Mouse (Mus musculus) limb, embryonic 14.5 days (tissue): Measurements from ENCODE around the gene A630089N07Rik. TPM values are rescaled to one million over a fixed set of nuclear protein-coding genes. Genes with fewer than 3 reads are reported as not detected.
A peak's percentile ranks its signal among the peaks of the same experiment; 100 is the strongest.

Experiments
- ATAC-seq: fragments of 200-750 bp; cut with Nextera tagmentation; 2 replicates; pipeline ENCODE4 v1.8.0; 2017; ENCODE audit warnings: low read depth, moderate number of reproducible peaks, moderate TSS enrichment; ENCODE audit not compliant: low FRiP score
- DNase-seq: peaks from one replicate; pipeline ENCODE4 v3.0.0-alpha.2; 2015; ENCODE audit warnings: low spot score
- H3K27ac ChIP-seq: fragments of 300-500 bp; sonication (generic); replicated peaks from 2 replicates; pipeline ENCODE4 v1.5.1; 2014; ENCODE audit warnings: low read depth, mild to moderate bottlenecking, low read length, moderate library complexity, mixed read lengths
- H3K27me3 ChIP-seq: fragments of 300-500 bp; sonication (generic); 2 replicates; pipeline ENCODE4 v1.6.1; 2014; ENCODE audit warnings: low read length, mixed read lengths; ENCODE audit not compliant: control insufficient read depth, insufficient read depth
- H3K36me3 ChIP-seq: fragments of 300-500 bp; sonication (generic); 2 replicates; pipeline ENCODE4 v1.6.1; 2014; ENCODE audit warnings: mild to moderate bottlenecking, low read length, moderate library complexity, mixed read lengths; ENCODE audit not compliant: control insufficient read depth, insufficient read depth
- H3K4me1 ChIP-seq: fragments of 300-500 bp; sonication (generic); 2 replicates; pipeline ENCODE4 v1.6.1; 2014; ENCODE audit warnings: antibody characterized with exemption, low read length, mixed read lengths; ENCODE audit not compliant: control insufficient read depth, insufficient read depth
- H3K4me2 ChIP-seq: fragments of 300-500 bp; sonication (generic); replicated peaks from 2 replicates; pipeline ENCODE4 v1.6.1; 2014; ENCODE audit warnings: low read depth, mild to moderate bottlenecking, low read length, moderate library complexity; ENCODE audit not compliant: severe bottlenecking
- H3K4me3 ChIP-seq: fragments of 300-500 bp; sonication (generic); replicated peaks from 2 replicates; pipeline ENCODE4 v1.5.1; 2014; ENCODE audit warnings: low read length
- H3K9ac ChIP-seq: fragments of 300-500 bp; sonication (generic); 2 replicates; pipeline ENCODE4 v1.6.1; 2014; ENCODE audit warnings: mild to moderate bottlenecking, low read depth, low read length, moderate library complexity; ENCODE audit not compliant: severe bottlenecking
- H3K9me3 ChIP-seq: fragments of 300-500 bp; sonication (generic); 2 replicates; pipeline ENCODE4 v1.6.1; 2016; ENCODE audit warnings: low read length; ENCODE audit not compliant: control insufficient read depth
- POLR2A ChIP-seq: fragments of 200-500 bp; IDR thresholded peaks from 2 replicates; pipeline ENCODE4 v1.8.0; 2012; ENCODE audit warnings: inconsistent platforms, mild to moderate bottlenecking, moderate library complexity, borderline replicate concordance; ENCODE audit not compliant: insufficient read depth, insufficient read length; ENCODE audit errors: extremely low read depth
- WGBS: fragments of 180-500 bp; shearing (Covaris S2); extraction: QIAGEN DNeasy Blood & Tissue Kit; methylation state at CpG from one replicate; pipeline ENCODE4 v1.1.7; 2014; 5-methylcytosine and 5-hydroxymethylcytosine counted together
- polyA plus RNA-seq, 2 experiments: library from polyadenylated mRNA; depleted of rRNA in 1 of 2; stranded (reverse) in 1 of 2; unstranded in 1 of 2; fragments of >200 nt; fragmentation: Nextera tagmentation in 1 of 2; extraction: Ambion mirVana in 1 of 2; gene quantifications; 2 replicates each; pipeline versions ENCODE4 v1.2.1 to v1.2.3; 2012 to 2014

Gene A630089N07Rik
- polyA plus RNA-seq, 2 experiments: 10.3 to 15.9 TPM

- H3K4me2 ChIP-seq: peak overlapping the region; percentile 70
- H3K27me3 ChIP-seq: no peaks in the 10 kb centered on the region
- peak overlapping the region; percentile 85 for H3K4me3 ChIP-seq
- no peak for TF ChIP-seq POLR2A
- no peaks in the 10 kb centered on the region for H3K9me3 ChIP-seq
- peak overlapping the region; percentile 99 for H3K27ac ChIP-seq
- peaks cover 3% of the 10 kb centered on the region; the same call in 1 of the 2 replicates for H3K4me1 ChIP-seq
- 14% methylated on average over 18 of the region's 36 CpGs for WGBS
- ATAC-seq (no peak), DNase-seq (no peak)
- 0 out of 2 replicates have a peak, but pooled peaks cover 2% of the 10 kb centered on the region for H3K36me3 ChIP-seq
- peak overlapping the region; percentile 88 for H3K9ac ChIP-seq
Observed at GRCm38 (mm10) chr16:97961381-97962150, 120.7 kb downstream of the A630089N07Rik start.

DNA sequence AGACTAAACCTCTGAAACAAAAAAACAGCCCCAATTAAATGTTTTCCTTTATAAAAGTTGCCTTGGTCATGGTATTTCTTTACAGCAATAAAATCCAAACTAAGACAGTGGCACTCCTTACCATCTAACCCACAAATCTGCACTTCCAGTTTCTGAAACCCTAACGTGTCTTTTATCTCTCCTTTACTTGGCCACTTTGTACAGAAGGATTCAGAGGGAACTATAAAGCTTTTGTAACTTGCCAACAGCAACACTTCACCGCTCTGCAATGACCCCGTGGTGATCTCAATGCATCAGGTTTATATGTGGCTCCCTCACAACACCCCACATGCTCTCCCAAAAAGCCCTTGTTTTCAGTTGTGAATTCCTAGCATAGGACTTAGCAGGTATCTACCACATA, 121.9 kb downstream of the A630089N07Rik start:
- no peak overlapping the region for H3K4me3 ChIP-seq
- TF ChIP-seq POLR2A: no peak
- ATAC-seq: no peak
- no peaks in the 10 kb centered on the region for H3K9me3 ChIP-seq
- H3K27ac ChIP-seq: no peak overlapping the region
- peaks cover 13% of the 10 kb centered on the region; the same call in 1 of the 2 replicates for H3K36me3 ChIP-seq
- no peak overlapping the region for H3K9ac ChIP-seq
- no peak overlapping the region for H3K4me2 ChIP-seq
- H3K4me1 ChIP-seq: peaks cover 3% of the 10 kb centered on the region; the same call in 1 of the 2 replicates
- no peak for DNase-seq
- WGBS: 94% methylated on average over 3 of the region's 3 CpGs
- no peaks in the 10 kb centered on the region for H3K27me3 ChIP-seq

GRCm38 (mm10) chr16:97958401-97958973, 123.8 kb downstream of the A630089N07Rik start:
- H3K4me3 ChIP-seq: no peak overlapping the region
- no peak overlapping the region for H3K4me2 ChIP-seq
- no peaks in the 10 kb centered on the region for H3K27me3 ChIP-seq
- H3K27ac ChIP-seq: no peak overlapping the region
- ATAC-seq (no peak), DNase-seq (no peak)
- H3K36me3 ChIP-seq: peaks cover 28% of the 10 kb centered on the region; the same call in 1 of the 2 replicates
- no peaks in the 10 kb centered on the region for H3K9me3 ChIP-seq
- peaks cover 3% of the 10 kb centered on the region; the same call in 1 of the 2 replicates for H3K4me1 ChIP-seq
- H3K9ac ChIP-seq: no peak overlapping the region
- no peak for TF ChIP-seq POLR2A

- DNase-seq (no peak), ATAC-seq (no peak)
- Histone ChIP-seq H3K27me3 (no peaks in the 10 kb centered on the region), H3K4me1 (peaks cover 3% of the 10 kb centered on the region; the same call in 1 of the 2 replicates), H3K4me3 (no peak overlapping the region), H3K9me3 (no peaks in the 10 kb centered on the region), H3K4me2 (no peak overlapping the region), H3K36me3 (peaks cover 34% of the 10 kb centered on the region), H3K9ac (no peak overlapping the region), H3K27ac (no peak overlapping the region)
- TF ChIP-seq POLR2A: no peak
Observed at GRCm38 (mm10) chr16:97957626-97958025, 124.6 kb downstream of the A630089N07Rik start.

GRCm38 (mm10) chr16:97956011-97956410, 126.2 kb downstream of the A630089N07Rik start:
- no peak overlapping the region for H3K4me3 ChIP-seq
- WGBS: 84% methylated on average over 2 of the region's 2 CpGs
- ATAC-seq (no peak), DNase-seq (no peak)
- no peak overlapping the region for H3K27ac ChIP-seq
- no peak overlapping the region for H3K4me2 ChIP-seq
- no peaks in the 10 kb centered on the region for H3K4me1 ChIP-seq
- H3K9ac ChIP-seq: no peak overlapping the region
- no peak for TF ChIP-seq POLR2A
- no peaks in the 10 kb centered on the region for H3K27me3 ChIP-seq
- no peaks in the 10 kb centered on the region for H3K9me3 ChIP-seq
- H3K36me3 ChIP-seq: peaks cover 51% of the 10 kb centered on the region
